Mouse (Mus musculus) brain, adult 2 months (tissue): ENCODE data around the gene Dpm2.

Experiments
- DNase-seq: peaks from one replicate; pipeline ENCODE4 v3.0.0; 2011; ENCODE audit warnings: low read depth, low spot score

Gene Dpm2

GRCm38 (mm10) chr2:32608778-32609435 is 38.2 kb downstream of the Dpm2 start:
- no peak for DNase-seq

- peak; percentile 67 for DNase-seq
Measured at GRCm38 (mm10) chr2:32610610-32611229, 40.1 kb downstream of the Dpm2 start.

- no peak for DNase-seq
Measured at GRCm38 (mm10) chr2:32612274-32612673, 41.6 kb downstream of the Dpm2 start.

- DNase-seq = no peak
Measured at GRCm38 (mm10) chr2:32617109-32617508, 46.5 kb downstream of the Dpm2 start.

- peak; percentile 48 for DNase-seq
Measured at GRCm38 (mm10) chr2:32617601-32618000, 46.9 kb downstream of the Dpm2 start.

- no peak for DNase-seq
Measured at GRCm38 (mm10) chr2:32618051-32618450, 47.4 kb downstream of the Dpm2 start.

- peak; percentile 49 for DNase-seq
Measured at GRCm38 (mm10) chr2:32620682-32621516, 50.2 kb downstream of the Dpm2 start.

GRCm38 (mm10) chr2:32621517-32621859 is 50.8 kb downstream of the Dpm2 start, which contains the start of gene Ak1:
Ak1 (plus strand) TSS chr2:32621758.
- no peak for DNase-seq
